Mouse (Mus musculus) layer of hippocampus, adult 18-20 months (tissue): ENCODE results near the gene Calm3. TPM values are rescaled to one million over a fixed set of nuclear protein-coding genes. Genes with fewer than 3 reads are reported as not detected.

Source experiments
- total RNA-seq, 2 experiments: library from RNA; stranded (reverse); gene quantifications; 2 replicates each; pipeline ENCODE4 v1.2.3; 2021

Gene Calm3
- total RNA-seq, 2 experiments from 2014 or later, result 2,132 to 2,161 TPM

Other genes starting within 250 kb of the Calm3 start
- gene Ceacam15, start 248.4 kb downstream of the Calm3 start, total RNA-seq, result not detected
- gene Ceacam9, start 202.2 kb downstream of the Calm3 start, total RNA-seq, result not detected
- gene Ap2s1, start 185.7 kb downstream of the Calm3 start, total RNA-seq, result 100 to 1,000 TPM; 257 to 266 TPM
- gene Slc1a5, start 142.8 kb downstream of the Calm3 start, total RNA-seq, result 1 to 10 TPM; 2.0 to 2.9 TPM
- 100 to 1,000 TPM; 260 to 290 TPM for gene Strn4, start 108.2 kb downstream of the Calm3 start, total RNA-seq
- gene Fkrp, start 107.4 kb downstream of the Calm3 start, total RNA-seq, result 10 to 100 TPM; 46.7 to 46.9 TPM
- 1 to 10 TPM; 4.7 to 6.1 TPM for gene Prkd2, start 81.2 kb downstream of the Calm3 start, total RNA-seq
- gene Dact3, start 48.8 kb downstream of the Calm3 start, total RNA-seq, result 100 to 1,000 TPM; 173 to 175 TPM
- gene Gng8, start 32.3 kb downstream of the Calm3 start, total RNA-seq, result 1 to 10 TPM; 2.6 to 2.8 TPM
- under 1 TPM in 1 of 2 experiments, not detected in 1; 0.10 TPM for gene Ptgir, start 17.6 kb downstream of the Calm3 start, total RNA-seq
- gene Pnmal2, start 20.6 kb upstream of the Calm3 start, total RNA-seq, result 100 to 1,000 TPM; 370 to 415 TPM
- 100 to 1,000 TPM; 118 to 134 TPM for gene Pnmal1, start 35.6 kb upstream of the Calm3 start, total RNA-seq
- gene Gm42372, start 59.0 kb upstream of the Calm3 start, total RNA-seq, result 10 to 100 TPM; 53.4 to 54.0 TPM
- gene Ccdc8, start 68.6 kb upstream of the Calm3 start, total RNA-seq, result 1 to 10 TPM; 1.8 to 2.1 TPM
- gene Ppp5c, start 103.8 kb upstream of the Calm3 start, total RNA-seq, result 100 to 1,000 TPM; 146 to 147 TPM
- gene Hif3a, start 138.3 kb upstream of the Calm3 start, total RNA-seq, result 10 to 100 TPM in 1 of 2 experiments, 1 to 10 TPM in 1; 8.3 to 13.1 TPM
- gene Psg16, start 149.9 kb upstream of the Calm3 start, total RNA-seq, result 1 to 10 TPM; 3.0 to 5.0 TPM
- gene Ceacam3, start 226.2 kb upstream of the Calm3 start, total RNA-seq, result not detected